Mouse (Mus musculus): Measurements from ENCODE around the gene Stard13. TPM values are rescaled to one million over a fixed set of nuclear protein-coding genes. Genes with fewer than 3 reads are reported as not detected.
A peak's percentile ranks its signal among the peaks of the same experiment; 100 is the strongest.

The Stard13 gene
- polyA plus RNA-seq, 1 experiment from 2014 or later = 10.6 TPM

- Histone ChIP-seq H3K4me3 (replicated peaks) (no peak overlapping the region), H3K4me2 (no peak overlapping the region), H3K9me3 (replicated peaks) (no peaks in the 10 kb centered on the region), H3K27me3 (no peaks in the 10 kb centered on the region), H3K36me3 (no peaks in the 10 kb centered on the region), H3K4me1 (peaks cover 13% of the 10 kb centered on the region), H3K9ac (no peak overlapping the region), H3K27ac (no peak overlapping the region)
- WGBS = 98% methylated on average over 1 of the region's 1 CpGs
- no peak for ATAC-seq (replicated peaks; ENCODE audit: low FRiP score)
These were observed 10.8 kb downstream of the Stard13 start for GRCm38 (mm10) chr5:151222791-151223190.

GRCm38 (mm10) chr5:151218689-151219115 is 14.9 kb downstream of the Stard13 start:
- WGBS = 31% methylated on average over 6 of the region's 6 CpGs
- Histone ChIP-seq H3K9me3 (replicated peaks) (no peaks in the 10 kb centered on the region), H3K9ac (no peak overlapping the region), H3K27me3 (no peaks in the 10 kb centered on the region), H3K4me1 (peaks cover 18% of the 10 kb centered on the region), H3K4me2 (no peak overlapping the region), H3K27ac (peak overlapping the region; percentile 20), H3K36me3 (no peaks in the 10 kb centered on the region), H3K4me3 (replicated peaks) (no peak overlapping the region)
- ATAC-seq (replicated peaks; ENCODE audit: low FRiP score) = peak; percentile 82

DNA sequence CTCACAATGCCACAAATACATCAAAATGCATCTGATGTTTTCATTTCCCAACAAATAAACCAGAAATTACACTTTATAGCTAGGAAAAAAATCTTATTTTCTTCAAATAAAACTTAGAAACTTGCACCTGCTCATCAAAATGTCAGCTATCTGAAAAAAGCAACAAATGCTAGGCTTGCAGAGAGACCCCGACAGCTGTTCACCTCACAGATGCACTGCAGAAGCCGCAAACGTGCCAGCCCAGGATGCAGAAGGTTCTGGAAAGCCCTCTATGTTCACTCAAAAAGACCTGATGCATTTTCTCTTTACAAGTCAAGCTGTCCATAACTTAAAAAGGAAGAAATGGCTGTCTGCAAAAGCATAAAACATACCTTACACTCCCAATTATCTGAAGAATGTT is 20.5 kb downstream of the Stard13 start:
- WGBS = 81% methylated on average over 3 of the region's 3 CpGs
- H3K27me3 ChIP-seq = no peaks in the 10 kb centered on the region
- no peak for ATAC-seq (replicated peaks; ENCODE audit: low FRiP score)

DNA sequence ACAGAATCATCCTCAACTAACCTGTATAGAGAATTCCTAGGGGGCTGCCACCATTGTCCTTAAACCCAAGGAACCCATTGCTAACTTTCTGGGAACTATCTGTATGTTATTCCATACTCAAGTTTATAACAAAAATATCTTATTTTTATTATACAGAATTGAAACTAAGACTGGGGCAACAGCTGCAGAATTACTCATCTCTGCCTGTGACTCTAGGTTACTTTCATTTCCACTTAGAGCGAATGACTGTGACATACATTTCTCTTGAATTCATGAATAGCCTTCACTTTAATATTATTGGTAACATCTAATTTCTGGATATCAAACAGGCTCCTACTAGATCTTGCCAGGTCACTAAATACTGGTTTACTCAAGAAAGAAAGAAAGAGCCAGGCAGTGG is 22.8 kb downstream of the Stard13 start:
- Histone ChIP-seq H3K27me3 (no peaks in the 10 kb centered on the region), H3K4me3 (replicated peaks) (no peak overlapping the region), H3K27ac (no peak overlapping the region), H3K4me1 (no peaks in the 10 kb centered on the region), H3K4me2 (no peak overlapping the region), H3K9ac (no peak overlapping the region), H3K36me3 (no peaks in the 10 kb centered on the region), H3K9me3 (replicated peaks) (no peaks in the 10 kb centered on the region)
- no peak for ATAC-seq (replicated peaks; ENCODE audit: low FRiP score)
- WGBS = 91% methylated on average over 1 of the region's 1 CpGs

More for the DNA sequence above, 20.5 kb downstream of the Stard13 start:
- no peak overlapping the region for H3K9ac ChIP-seq
- H3K4me3 ChIP-seq (replicated peaks) = no peak overlapping the region
- no peak overlapping the region for H3K4me2 ChIP-seq
- H3K4me1 ChIP-seq = peaks cover 5% of the 10 kb centered on the region
- no peak overlapping the region for H3K27ac ChIP-seq
- H3K9me3 ChIP-seq (replicated peaks) = no peaks in the 10 kb centered on the region
- no peaks in the 10 kb centered on the region for H3K36me3 ChIP-seq

DNA sequence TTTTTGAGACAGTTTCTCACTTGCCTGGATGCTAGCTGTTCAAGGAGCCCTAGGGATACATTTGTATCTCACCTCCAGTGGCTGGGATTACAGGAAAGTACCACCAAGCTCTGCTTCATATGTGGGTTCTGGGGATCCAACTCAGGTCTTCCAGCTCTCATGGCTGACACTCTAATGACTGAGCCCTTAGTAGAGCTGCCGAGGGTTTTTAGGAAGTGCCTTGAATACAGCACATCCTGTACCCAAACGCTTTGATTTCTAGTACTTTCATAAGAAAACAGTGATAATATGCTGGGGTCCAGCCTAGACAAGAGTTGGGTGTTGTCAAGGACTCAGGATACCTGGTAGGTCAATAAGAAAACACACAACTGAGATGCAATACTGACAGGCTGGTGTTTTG is 23.6 kb downstream of the Stard13 start:
- Histone ChIP-seq H3K36me3 (no peaks in the 10 kb centered on the region), H3K27ac (no peak overlapping the region), H3K4me1 (no peaks in the 10 kb centered on the region), H3K9ac (no peak overlapping the region), H3K4me2 (no peak overlapping the region), H3K9me3 (replicated peaks) (no peaks in the 10 kb centered on the region), H3K4me3 (replicated peaks) (no peak overlapping the region), H3K27me3 (no peaks in the 10 kb centered on the region)
- ATAC-seq (replicated peaks; ENCODE audit: low FRiP score) = no peak
- 84% methylated on average over 2 of the region's 2 CpGs for WGBS

GRCm38 (mm10) chr5:151205017-151205416 is 28.6 kb downstream of the Stard13 start:
- ATAC-seq (replicated peaks; ENCODE audit: low FRiP score) = no peak
- H3K27ac ChIP-seq = no peak overlapping the region
- H3K9me3 ChIP-seq (replicated peaks) = no peaks in the 10 kb centered on the region
- H3K27me3 ChIP-seq = no peaks in the 10 kb centered on the region
- no peak overlapping the region for H3K4me2 ChIP-seq
- H3K36me3 ChIP-seq = no peaks in the 10 kb centered on the region
- WGBS = 88% methylated on average over 4 of the region's 4 CpGs
- no peaks in the 10 kb centered on the region for H3K4me1 ChIP-seq
- H3K4me3 ChIP-seq (replicated peaks) = no peak overlapping the region
- H3K9ac ChIP-seq = no peak overlapping the region

DNA sequence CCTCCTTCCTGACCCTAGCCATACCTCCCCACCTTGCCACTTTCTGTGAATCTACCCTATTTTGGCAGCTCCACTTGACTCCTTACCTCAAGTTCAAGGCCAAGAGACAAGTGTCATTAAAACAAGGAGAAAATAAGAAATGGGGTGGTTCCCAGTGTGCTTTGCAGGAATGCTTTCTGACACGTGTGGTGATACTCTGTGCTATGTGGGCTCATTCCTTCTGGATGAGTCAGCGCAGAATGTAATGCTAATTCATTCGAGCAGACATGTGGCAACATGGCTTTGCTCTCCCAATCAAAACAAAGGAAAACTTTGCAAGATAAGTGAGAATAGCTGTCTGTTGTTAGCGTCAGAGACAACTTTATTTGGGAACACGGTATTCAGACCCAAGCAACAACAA is 30.7 kb downstream of the Stard13 start:
- Histone ChIP-seq H3K9me3 (replicated peaks) (no peaks in the 10 kb centered on the region), H3K27ac (no peak overlapping the region; the same call in 1 of the 2 replicates), H3K9ac (no peak overlapping the region), H3K27me3 (no peaks in the 10 kb centered on the region), H3K36me3 (no peaks in the 10 kb centered on the region), H3K4me3 (replicated peaks) (no peak overlapping the region), H3K4me2 (no peak overlapping the region), H3K4me1 (no peaks in the 10 kb centered on the region)
- no peak for ATAC-seq (replicated peaks; ENCODE audit: low FRiP score)
- 52% methylated on average over 5 of the region's 5 CpGs for WGBS

GRCm38 (mm10) chr5:151201220-151201619 is 32.4 kb downstream of the Stard13 start:
- Histone ChIP-seq H3K27ac (no peak overlapping the region), H3K4me1 (0 out of 2 replicates have a peak, but pooled peaks cover 3% of the 10 kb centered on the region), H3K9me3 (replicated peaks) (no peaks in the 10 kb centered on the region), H3K4me3 (replicated peaks) (no peak overlapping the region), H3K27me3 (no peaks in the 10 kb centered on the region), H3K36me3 (no peaks in the 10 kb centered on the region), H3K4me2 (no peak overlapping the region), H3K9ac (no peak overlapping the region)
- 0 out of 2 replicates have a peak, but pooled peaks have one; percentile 60 for ATAC-seq (replicated peaks; ENCODE audit: low FRiP score)
- 74% methylated on average over 3 of the region's 3 CpGs for WGBS

- 74% methylated on average over 3 of the region's 3 CpGs for WGBS
- Histone ChIP-seq H3K36me3 (no peaks in the 10 kb centered on the region), H3K9ac (no peak overlapping the region), H3K9me3 (replicated peaks) (no peaks in the 10 kb centered on the region), H3K4me3 (replicated peaks) (no peak overlapping the region), H3K4me1 (0 out of 2 replicates have a peak, but pooled peaks cover 3% of the 10 kb centered on the region), H3K27ac (no peak overlapping the region), H3K4me2 (no peak overlapping the region), H3K27me3 (no peaks in the 10 kb centered on the region)
- no peak for ATAC-seq (replicated peaks; ENCODE audit: low FRiP score)
These were observed 34.4 kb downstream of the Stard13 start for GRCm38 (mm10) chr5:151199235-151199634.

DNA sequence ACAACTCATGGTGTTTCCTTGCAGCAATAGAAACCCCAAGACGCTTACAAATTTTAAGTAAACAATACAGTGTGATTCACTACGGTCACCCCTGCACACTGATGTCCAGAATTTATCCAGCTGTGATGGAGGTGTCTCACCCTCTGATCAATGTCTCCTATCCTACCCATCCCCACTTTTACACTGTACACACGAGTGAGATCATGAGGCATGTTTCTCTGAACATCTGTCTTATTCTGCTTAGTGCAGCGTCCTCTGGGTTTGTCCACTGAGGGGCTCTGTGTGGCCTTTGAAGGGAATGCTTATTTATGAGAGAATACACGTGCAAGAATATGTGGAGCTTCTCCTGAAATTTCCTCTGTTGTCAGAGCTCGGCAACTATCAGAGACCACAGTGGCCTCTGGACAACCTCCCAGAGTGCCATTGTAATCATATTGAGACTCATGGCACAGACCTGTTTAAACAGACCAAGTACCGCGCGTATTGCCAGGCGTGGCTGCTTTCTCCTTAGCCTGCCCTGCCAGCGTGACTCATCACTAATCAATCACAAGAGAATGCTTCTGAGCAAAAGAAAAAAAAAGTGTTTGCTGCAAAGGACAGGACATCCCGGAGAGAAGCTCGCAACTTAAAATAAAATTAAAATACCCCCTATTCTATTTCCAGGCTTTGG is 36.9 kb downstream of the Stard13 start:
- no peaks in the 10 kb centered on the region for H3K36me3 ChIP-seq
- H3K4me1 ChIP-seq = peaks cover 7% of the 10 kb centered on the region; the same call in 1 of the 2 replicates
- no peak overlapping the region for H3K4me2 ChIP-seq
- H3K9me3 ChIP-seq (replicated peaks) = no peaks in the 10 kb centered on the region
- no peak overlapping the region for H3K9ac ChIP-seq
- no peak overlapping the region for H3K4me3 ChIP-seq (replicated peaks)
- H3K27ac ChIP-seq = no peak overlapping the region
- ATAC-seq (replicated peaks; ENCODE audit: low FRiP score) = no peak
- no peaks in the 10 kb centered on the region for H3K27me3 ChIP-seq
- WGBS = 73% methylated on average over 13 of the region's 13 CpGs

GRCm38 (mm10) chr5:151193885-151194520 is 39.6 kb downstream of the Stard13 start:
- H3K4me1 ChIP-seq = peaks cover 20% of the 10 kb centered on the region
- no peaks in the 10 kb centered on the region for H3K9me3 ChIP-seq (replicated peaks)
- H3K27me3 ChIP-seq = no peaks in the 10 kb centered on the region
- H3K4me2 ChIP-seq = no peak overlapping the region
- no peak overlapping the region for H3K9ac ChIP-seq
- ATAC-seq (replicated peaks; ENCODE audit: low FRiP score) = no peak
- no peaks in the 10 kb centered on the region for H3K36me3 ChIP-seq
- H3K4me3 ChIP-seq (replicated peaks) = no peak overlapping the region
- 60% methylated on average over 3 of the region's 3 CpGs for WGBS
- no peak overlapping the region for H3K27ac ChIP-seq

GRCm38 (mm10) chr5:151192266-151192665 is 41.4 kb downstream of the Stard13 start:
- WGBS = 63% methylated on average over 2 of the region's 2 CpGs
- Histone ChIP-seq H3K4me3 (replicated peaks) (no peak overlapping the region), H3K9me3 (replicated peaks) (no peaks in the 10 kb centered on the region)

More at GRCm38 (mm10) chr5:151192266-151192665, 41.4 kb downstream of the Stard13 start:
- ATAC-seq (replicated peaks; ENCODE audit: low FRiP score) = no peak
- H3K27ac ChIP-seq = no peak overlapping the region
- peaks cover 20% of the 10 kb centered on the region for H3K4me1 ChIP-seq
- no peak overlapping the region for H3K9ac ChIP-seq
- H3K4me2 ChIP-seq = no peak overlapping the region
- no peaks in the 10 kb centered on the region for H3K27me3 ChIP-seq
- H3K36me3 ChIP-seq = no peaks in the 10 kb centered on the region

Measured in kidney, embryonic 15.5 days (tissue).